Mouse (Mus musculus) embryo, embryonic 10.5 days (tissue): Measurements from ENCODE around the gene Zfp663.

Source experiments
- DNase-seq: peaks from one replicate; pipeline ENCODE4 v3.0.0-alpha.2; 2015; ENCODE audit warnings: low spot score

The Zfp663 gene

DNA sequence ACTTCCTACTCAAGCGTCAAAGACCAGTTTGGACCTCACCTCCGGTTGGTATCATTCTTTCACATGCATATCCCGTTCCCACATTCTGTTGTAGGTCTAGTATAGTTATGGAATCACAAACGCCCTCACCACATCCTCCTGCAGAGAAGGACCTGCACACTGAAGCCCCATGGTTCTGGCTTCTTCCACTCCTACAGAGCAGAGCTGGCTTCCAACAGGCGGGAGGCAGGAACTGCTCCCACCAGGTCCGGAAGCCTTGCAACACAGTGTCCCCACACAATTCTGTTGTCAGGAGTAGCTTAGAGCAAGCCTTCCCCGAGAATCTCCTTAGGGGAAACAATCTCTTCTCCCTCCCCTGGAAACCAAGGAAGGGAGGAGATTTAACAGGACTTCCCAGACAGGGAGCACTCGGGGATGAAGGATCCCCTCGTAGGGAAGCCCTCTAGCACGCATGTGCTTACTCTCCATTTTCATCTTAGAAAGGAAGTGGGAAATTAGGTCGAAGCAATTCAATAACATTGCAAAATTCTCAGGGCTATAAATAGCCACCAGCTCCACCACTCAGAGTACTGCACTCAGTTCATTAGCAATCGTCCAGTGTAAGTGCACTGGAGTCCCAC, 47.9 kb downstream of the Zfp663 start:
- no peak for DNase-seq

DNA sequence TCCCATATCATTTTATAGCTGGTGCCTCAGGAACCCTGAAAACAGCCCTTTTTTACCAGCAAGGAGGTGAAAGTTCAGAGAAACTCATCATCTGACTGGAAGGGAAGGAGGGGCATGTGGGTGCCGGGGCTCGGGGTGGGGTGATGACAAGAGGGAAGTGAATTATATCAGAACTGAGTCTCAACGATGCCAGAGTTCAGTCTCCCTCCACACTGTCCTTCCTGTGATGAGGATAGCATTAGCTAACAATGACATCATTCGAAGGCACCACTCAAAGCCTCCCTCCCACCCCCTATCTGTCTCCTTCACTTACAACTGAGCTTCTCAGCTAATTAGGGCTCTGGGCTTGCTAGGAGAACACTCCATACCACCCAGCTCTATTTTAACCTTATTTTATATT, 49.0 kb downstream of the Zfp663 start:
- no peak for DNase-seq

DNA sequence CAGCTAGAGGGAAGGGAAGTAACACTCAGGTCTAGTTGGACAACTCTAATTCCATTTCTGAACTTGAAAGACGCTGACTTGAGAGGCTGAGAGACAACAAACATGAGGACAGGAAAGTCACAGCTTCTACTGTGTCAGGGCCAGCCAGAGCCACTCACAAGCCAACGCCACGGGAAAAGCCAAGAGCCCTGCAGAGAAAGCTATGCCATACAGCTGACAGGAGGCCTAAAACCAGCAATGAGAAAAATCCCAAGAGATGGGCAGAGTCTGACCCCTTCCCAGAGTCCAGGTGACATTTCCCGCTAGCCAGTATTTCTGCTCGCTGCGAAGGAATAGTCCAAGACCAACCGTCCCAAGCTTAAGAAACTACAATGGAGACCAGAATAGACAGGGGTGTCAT, 49.6 kb downstream of the Zfp663 start:
- no peak for DNase-seq

- DNase-seq: no peak
Measured at GRCm38 (mm10) chr2:165317621-165318263, 50.8 kb downstream of the Zfp663 start.

GRCm38 (mm10) chr2:165316837-165317473, 51.6 kb downstream of the Zfp663 start:
- DNase-seq: peak; percentile 97

GRCm38 (mm10) chr2:165316204-165316603, 52.3 kb downstream of the Zfp663 start:
- DNase-seq: no peak

DNA sequence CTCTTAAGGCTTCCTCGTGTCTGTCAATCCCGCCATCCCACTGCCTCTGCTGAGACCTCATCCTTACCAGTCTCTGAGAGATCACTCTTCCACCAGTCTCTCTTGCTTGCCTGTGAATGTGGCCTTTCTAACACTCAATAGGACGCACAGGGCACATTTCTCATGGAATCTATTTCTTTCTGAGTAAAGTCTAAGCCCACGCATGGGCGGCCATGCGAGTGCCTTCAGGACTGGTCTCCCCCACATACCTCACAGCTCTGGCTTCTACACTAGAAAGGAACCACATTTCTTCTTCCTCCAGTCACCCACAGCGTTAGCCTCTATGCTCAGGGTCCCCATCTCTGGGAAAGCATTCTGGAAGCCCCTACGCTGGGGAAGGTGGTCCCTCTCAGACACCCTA, 54.3 kb downstream of the Zfp663 start:
- no peak for DNase-seq

DNA sequence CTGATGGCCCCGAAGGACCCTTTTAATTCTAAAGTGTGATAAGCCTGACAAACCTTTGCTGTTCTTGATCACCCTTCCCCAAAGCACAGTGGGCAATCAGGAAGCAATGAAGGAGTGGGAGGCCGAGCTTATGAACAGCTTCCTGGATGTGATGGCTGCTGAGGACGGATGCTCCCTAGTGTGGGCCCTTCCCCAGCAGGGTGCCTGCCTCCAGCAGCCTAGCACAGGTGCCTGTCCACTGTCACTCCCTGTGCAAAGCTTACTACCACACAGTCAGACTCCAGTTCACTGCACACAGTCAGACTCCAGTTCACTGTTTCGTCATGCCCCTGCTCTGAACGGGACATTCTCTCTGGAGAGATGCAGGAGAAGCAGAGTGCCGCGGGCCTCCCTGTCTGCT, 56.1 kb downstream of the Zfp663 start:
- DNase-seq: no peak

GRCm38 (mm10) chr2:165311577-165311976, 57.0 kb downstream of the Zfp663 start:
- DNase-seq: no peak

DNA sequence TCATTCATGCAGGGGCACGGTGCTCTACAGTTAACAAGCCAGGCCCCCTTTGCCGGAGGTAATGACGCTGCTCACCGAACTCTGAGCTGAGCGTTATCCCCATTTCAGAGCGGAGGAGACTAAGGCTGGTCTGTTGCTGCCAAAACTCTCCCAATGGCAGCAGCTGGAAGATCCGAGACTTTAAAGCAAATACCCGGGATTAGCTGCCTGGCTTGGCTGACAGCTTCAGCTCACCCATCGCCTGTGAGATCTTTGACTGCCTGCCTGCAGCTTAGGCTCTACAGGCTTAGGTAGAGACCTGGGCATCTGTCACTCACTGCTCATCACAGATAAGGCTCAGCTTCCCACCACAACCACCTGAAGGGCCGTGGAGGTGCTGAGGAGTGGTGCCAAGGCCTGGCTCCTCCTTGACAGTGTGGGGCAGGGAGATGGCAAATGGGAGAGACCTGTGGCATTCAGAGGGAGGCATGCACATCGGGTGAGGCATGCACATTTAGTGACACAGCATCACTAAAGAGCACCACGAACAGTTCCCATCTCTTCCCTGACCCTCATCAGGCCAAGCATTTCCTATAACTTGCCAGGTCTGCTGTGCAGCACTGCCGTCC, 57.6 kb downstream of the Zfp663 start:
- DNase-seq: no peak

DNA sequence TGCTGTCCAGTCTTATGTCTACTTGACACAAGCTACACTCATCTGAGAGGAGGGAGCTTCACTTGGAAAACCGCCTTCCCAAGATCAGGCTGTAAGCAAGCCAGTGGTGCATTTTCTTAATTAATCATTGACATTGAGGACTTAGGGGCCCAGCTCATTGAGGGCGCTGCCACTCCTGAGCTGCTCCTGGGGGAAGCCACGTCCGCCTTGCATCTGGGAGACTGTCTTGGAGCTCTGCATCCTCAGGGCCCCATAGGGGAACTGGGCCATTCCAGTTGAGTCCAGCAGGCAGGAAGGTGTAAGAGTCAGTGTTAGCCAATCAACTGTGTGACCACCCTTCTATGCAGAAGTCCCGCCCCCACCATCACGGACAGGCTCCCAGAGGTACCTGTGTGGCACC, 60.7 kb downstream of the Zfp663 start:
- no peak for DNase-seq

DNA sequence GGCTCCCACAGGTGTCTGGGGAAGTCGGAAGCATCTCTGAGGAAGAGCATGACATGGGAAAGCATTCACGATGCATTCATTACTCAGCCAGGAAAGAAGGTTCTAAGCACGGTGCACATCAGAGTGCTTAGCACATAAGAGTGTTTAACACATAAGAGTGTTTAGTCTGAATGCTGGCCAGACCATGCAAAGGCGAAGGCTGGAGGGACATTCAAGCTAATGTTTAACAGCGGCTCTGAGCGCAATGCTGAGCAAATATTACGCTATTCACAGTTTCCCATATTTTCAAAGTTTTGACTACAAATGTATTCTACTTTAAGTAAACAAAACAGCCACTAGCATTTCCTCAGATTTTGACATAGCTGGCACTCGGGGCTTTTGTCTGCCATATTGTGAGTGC, 63.1 kb downstream of the Zfp663 start:
- no peak for DNase-seq

DNA sequence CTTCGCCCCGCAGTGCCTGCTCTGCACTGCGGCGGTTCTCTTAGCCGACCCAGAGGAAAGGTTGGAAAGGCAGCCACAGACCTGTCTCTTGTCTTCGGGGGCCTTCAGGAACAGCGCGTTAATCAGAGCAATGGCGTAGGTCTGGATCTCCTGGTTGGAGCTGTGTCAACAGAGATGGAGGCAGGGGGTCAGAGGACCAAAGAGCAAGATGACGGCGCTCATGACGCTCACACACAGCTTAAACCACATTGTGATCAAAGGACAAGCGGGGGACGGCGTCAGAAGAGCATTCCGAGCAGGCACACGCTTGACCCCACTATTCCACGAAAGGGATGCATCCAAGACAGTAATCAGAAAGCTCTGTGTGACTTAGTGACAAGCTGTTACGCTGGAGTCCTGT, 63.7 kb downstream of the Zfp663 start:
- DNase-seq: no peak

DNA sequence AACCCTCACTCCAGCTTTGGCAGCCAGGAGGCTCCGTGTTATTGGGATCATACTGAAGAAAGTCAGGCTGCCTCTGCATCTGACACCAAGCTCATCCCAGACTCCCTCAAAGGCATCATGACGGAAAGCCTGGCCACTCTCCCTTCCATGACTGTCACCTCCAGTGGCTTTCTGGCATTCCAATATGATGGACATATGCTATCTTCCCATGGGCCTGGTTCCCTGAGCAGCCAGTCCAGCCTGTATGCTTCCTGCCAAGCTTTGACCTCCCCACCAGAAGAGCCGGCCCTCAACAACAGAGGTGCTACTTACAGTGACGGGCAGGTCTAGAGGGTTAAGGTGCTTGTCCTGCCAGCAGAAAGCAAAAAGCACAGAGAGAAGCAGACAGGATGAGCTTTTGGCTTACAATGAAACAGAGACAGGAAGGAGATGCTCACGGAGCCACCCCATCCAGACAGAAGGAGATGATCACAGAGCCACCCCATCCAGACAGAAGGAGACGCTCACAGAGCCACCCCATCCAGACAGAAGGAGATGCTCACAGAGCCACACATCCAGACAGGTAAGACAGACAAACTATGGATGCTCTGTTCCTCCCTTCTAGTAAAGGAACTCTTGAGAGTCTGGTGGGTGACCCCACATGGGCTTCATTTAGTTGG, 65.0 kb downstream of the Zfp663 start:
- no peak for DNase-seq

DNA sequence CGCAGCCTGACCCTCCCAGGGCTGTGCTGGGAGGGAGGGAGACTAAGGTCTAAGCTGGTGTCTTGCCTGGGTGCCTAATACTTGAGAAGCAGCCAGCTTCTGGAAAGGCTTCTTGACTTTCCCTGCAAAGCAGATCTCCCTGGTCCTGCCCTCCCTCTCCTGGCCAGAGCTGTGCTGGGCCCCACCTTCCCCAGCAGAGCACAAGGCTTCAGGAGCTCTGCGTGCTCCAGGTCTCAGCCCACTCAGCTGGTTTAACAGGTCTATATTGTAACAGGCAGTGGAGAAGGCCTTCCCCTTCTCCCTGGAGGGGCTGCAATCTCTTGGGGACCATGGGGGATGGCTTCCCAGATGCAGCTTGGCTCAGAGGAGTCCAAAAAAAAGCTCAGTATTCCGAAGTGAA, 67.1 kb downstream of the Zfp663 start:
- no peak for DNase-seq
